19 mouse cellular contexts compared by ENCODE assay signal in the genomic region with DNA sequence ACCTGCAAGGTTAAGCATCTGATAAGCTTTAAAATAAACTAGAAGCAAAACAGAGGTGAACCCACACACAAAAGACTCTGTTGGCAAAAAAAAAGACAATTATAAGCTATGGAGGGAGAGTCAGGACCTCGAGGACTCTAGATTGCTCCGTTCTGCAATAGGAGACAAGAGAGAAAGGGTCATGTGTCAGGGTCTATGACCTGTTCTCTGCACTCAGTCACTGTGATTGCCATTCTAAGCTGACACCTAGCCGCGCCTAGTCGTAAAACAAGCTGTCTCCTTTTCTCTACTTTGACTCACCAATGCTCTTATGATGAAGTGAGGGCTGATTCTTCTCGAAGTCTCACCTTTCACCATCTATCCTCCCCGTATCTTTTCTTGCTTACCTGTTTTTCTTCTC.
"Had no signal": no experiment of that assay in that cellular context is flagged by ENCODE, and none has a peak within 500 bp of the region (broad histone marks: within the 10 kb centered on the region; RNA-seq: fewer than 3 reads in every experiment).

No protein-coding gene starts in this region.

- H3K36me3 ChIP-seq: midbrain, embryonic 10.5 days; midbrain, embryonic 13.5 days; midbrain, embryonic 15.5 days; neural tube, embryonic 13.5 days; neural tube, embryonic 15.5 days; stomach, embryonic 15.5 days had no signal

- H3K4me3 ChIP-seq: midbrain, embryonic 10.5 days; midbrain, embryonic 13.5 days; midbrain, embryonic 15.5 days; myocyte; neural tube, embryonic 13.5 days; neural tube, embryonic 15.5 days; stomach, embryonic 15.5 days had no signal

- H3K4me1 ChIP-seq: stomach, embryonic 15.5 days had no signal

- H3K9me3 ChIP-seq: midbrain, embryonic 10.5 days; midbrain, embryonic 13.5 days; midbrain, embryonic 15.5 days; neural tube, embryonic 13.5 days; neural tube, embryonic 15.5 days; stomach, embryonic 15.5 days had no signal

- H3K9ac ChIP-seq: liver, embryonic 14.5 days; lung, embryonic 14.5 days; midbrain, embryonic 13.5 days; midbrain, embryonic 15.5 days; neural tube, embryonic 13.5 days; neural tube, embryonic 15.5 days; stomach, embryonic 15.5 days had no signal

- H3K4me2 ChIP-seq: lung, embryonic 14.5 days; midbrain, embryonic 13.5 days; midbrain, embryonic 15.5 days; neural tube, embryonic 13.5 days; neural tube, embryonic 15.5 days; stomach, embryonic 15.5 days had no signal

- H3K27me3 ChIP-seq: midbrain, embryonic 13.5 days; midbrain, embryonic 15.5 days; neural tube, embryonic 13.5 days; neural tube, embryonic 15.5 days; stomach, embryonic 15.5 days had no signal

- DNase-seq: lung, adult 18-20 months; lung, embryonic 14.5 days; lung, postnatal 10 days; lung, postnatal 4 days; retina, postnatal 1 day; right cerebral cortex, adult 18-20 months; right cerebral cortex, postnatal 14 days; right cerebral cortex, postnatal 4 days; thymus, adult 18-20 months; thymus, postnatal 14 days; thymus, postnatal 36 days had no signal

- ATAC-seq: midbrain, embryonic 13.5 days; midbrain, embryonic 15.5 days had no signal

- H3K27ac ChIP-seq: liver, embryonic 14.5 days; midbrain, embryonic 10.5 days; midbrain, embryonic 13.5 days; midbrain, embryonic 15.5 days; neural tube, embryonic 13.5 days; neural tube, embryonic 15.5 days; stomach, embryonic 15.5 days had no signal
